Mouse (Mus musculus) forebrain, embryonic 12.5 days (tissue): Measurements from ENCODE around the gene Fuz. TPM values are rescaled to one million over a fixed set of nuclear protein-coding genes. Genes with fewer than 3 reads are reported as not detected.

Experiments used
- ATAC-seq: fragments of 200-750 bp; cut with Nextera tagmentation; 2 replicates; pipeline ENCODE4 v1.8.0; 2017; ENCODE audit warnings: moderate TSS enrichment; ENCODE audit not compliant: low FRiP score
- H3K27ac ChIP-seq: fragments of 300-500 bp; sonication (generic); 2 replicates; pipeline ENCODE4 v1.5.1; 2016; ENCODE audit warnings: mild to moderate bottlenecking
- H3K27me3 ChIP-seq: fragments of 300-500 bp; sonication (generic); 2 replicates; pipeline ENCODE4 v1.6.1; 2016; ENCODE audit warnings: mild to moderate bottlenecking
- H3K36me3 ChIP-seq: fragments of 300-500 bp; sonication (generic); replicated peaks from 2 replicates; pipeline ENCODE4 v1.6.1; 2016; ENCODE audit warnings: mild to moderate bottlenecking
- H3K4me1 ChIP-seq: fragments of 300-500 bp; sonication (generic); 2 replicates; pipeline ENCODE4 v1.6.1; 2016
- H3K4me2 ChIP-seq: fragments of 300-500 bp; sonication (generic); 2 replicates; pipeline ENCODE4 v1.6.1; 2016; ENCODE audit warnings: mild to moderate bottlenecking, moderate library complexity
- H3K4me3 ChIP-seq: fragments of 300-500 bp; sonication (generic); replicated peaks from 2 replicates; pipeline ENCODE4 v1.5.1; 2016; ENCODE audit warnings: mild to moderate bottlenecking
- H3K9ac ChIP-seq: fragments of 300-500 bp; sonication (generic); 2 replicates; pipeline ENCODE4 v1.6.1; 2016; ENCODE audit warnings: mild to moderate bottlenecking
- H3K9me3 ChIP-seq: fragments of 300-500 bp; sonication (generic); 2 replicates; pipeline ENCODE4 v1.6.1; 2016
- WGBS: fragments of 180-500 bp; shearing (Covaris S2); methylation state at CpG from one replicate; pipeline ENCODE4 v1.1.7; 2016; 5-methylcytosine and 5-hydroxymethylcytosine counted together
- polyA plus RNA-seq: library from polyadenylated mRNA; unstranded; fragments of >200 nt; fragmentation: Nextera tagmentation; extraction: Ambion mirVana; gene quantifications from 2 replicates; pipeline ENCODE4 v1.2.1, GENCODE M21; 2016

Fuz gene
- polyA plus RNA-seq, 1 experiment from 2014 or later = 27.4 TPM

DNA sequence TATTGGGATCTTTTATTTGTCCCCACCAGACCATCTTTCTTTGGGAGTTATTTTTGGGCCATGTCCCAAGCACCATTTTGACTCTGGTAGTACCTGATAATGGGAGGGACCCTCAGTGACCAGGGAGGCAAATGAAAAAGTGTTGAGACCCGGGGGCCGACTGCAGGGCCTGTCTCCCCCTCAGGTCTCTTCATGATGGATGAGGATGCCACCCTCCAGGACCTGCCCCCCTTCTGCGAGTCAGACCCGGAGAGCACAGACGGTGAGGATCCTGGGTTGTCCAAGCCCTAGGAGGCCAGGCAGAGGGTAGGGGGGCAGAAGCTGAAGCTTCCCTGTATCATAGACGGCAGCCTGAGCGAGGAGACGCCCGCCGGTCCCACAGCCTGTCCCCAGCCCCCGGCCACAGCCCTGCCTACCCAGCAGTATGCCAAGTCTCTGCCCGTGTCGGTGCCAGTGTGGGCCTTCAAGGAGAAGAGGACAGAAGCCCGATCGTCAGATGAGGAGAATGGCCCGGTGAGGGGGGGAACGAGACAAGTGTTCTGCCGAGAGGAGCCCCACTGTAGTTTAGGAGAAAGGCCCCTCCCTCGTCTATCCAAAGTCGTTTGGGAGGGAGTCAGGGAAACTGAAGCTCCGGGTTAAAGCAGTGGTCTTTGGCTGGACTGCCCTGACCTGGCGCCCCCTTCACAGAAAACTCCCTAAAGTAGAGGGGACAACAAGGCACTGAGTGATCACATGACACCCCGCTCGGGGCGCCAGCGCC, 42.1 kb upstream of the Fuz start:
- 38% methylated on average over 26 of the region's 26 CpGs for WGBS
- Histone ChIP-seq H3K27ac (peak overlapping the region; percentile 92), H3K4me1 (peaks cover 59% of the 10 kb centered on the region), H3K27me3 (no peaks in the 10 kb centered on the region), H3K9me3 (no peaks in the 10 kb centered on the region), H3K4me3 (peak overlapping the region; percentile 49), H3K4me2 (peak overlapping the region; percentile 85), H3K36me3 (peaks cover 13% of the 10 kb centered on the region), H3K9ac (peak overlapping the region; percentile 71)
- no peak for ATAC-seq

DNA sequence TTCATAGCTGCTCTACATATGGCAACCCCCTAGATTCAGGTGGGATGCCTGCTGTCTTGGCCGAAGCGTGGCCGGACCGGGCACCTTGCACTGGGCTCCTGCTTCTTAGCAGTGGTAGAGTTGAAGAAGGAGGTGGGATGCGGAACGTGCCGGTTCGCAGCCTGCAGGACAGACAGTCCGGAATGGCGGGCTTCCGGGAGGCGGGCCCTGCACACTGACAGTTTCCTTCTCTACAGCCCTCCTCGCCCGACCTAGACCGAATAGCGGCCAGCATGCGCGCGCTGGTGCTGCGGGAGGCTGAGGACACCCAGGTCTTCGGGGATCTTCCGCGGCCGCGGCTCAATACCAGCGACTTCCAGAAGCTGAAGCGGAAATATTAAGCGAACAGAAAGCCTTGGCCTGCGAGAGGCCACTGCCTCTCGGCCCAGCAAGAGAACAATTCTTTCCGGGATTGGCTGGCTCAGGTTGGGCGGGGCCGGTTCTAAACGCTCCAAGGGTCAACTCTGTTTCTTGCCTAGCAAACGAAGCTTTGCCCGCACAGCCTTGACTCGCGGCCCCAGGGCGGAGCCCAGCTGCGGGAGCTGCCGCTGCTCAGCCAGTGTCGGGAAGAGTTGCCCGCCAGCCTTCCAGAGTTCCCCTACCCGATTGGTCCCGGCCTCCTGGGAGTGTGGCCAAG, 41.4 kb upstream of the Fuz start:
- H3K4me2 ChIP-seq = peak overlapping the region; percentile 85
- H3K4me3 ChIP-seq = peak overlapping the region; percentile 49
- H3K9me3 ChIP-seq = no peaks in the 10 kb centered on the region
- 2% methylated on average over 45 of the region's 45 CpGs for WGBS
- ATAC-seq = peak; percentile 22
- H3K27me3 ChIP-seq = no peaks in the 10 kb centered on the region
- peak overlapping the region; percentile 71 for H3K9ac ChIP-seq
- peaks cover 59% of the 10 kb centered on the region for H3K4me1 ChIP-seq
- H3K27ac ChIP-seq = peak overlapping the region; percentile 92
- peaks cover 13% of the 10 kb centered on the region for H3K36me3 ChIP-seq

DNA sequence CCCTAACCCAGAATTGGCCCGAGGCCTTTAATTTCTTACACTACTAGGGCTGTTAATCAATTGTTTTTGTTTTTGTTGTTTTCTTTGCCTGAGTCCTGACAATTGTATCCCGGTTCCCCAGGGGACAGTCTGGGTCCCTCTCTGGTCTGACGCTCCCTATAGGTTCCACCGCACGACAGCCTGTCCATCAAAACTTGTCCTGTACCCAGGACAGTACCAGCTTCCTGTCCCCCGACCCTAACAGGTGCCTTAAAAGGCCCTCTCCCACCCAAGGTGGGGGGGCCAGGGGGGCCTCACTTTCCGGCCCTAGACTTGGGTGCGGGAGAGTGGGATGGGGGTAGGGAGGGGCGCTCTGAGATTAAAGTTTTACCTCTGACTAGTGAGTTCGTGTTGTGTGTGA, 40.8 kb upstream of the Fuz start:
- H3K36me3 ChIP-seq = peaks cover 13% of the 10 kb centered on the region
- H3K27me3 ChIP-seq = no peaks in the 10 kb centered on the region
- H3K9ac ChIP-seq = peak overlapping the region; percentile 71
- H3K4me3 ChIP-seq = peak overlapping the region; percentile 49
- H3K9me3 ChIP-seq = no peaks in the 10 kb centered on the region
- H3K27ac ChIP-seq = peak overlapping the region; percentile 92
- WGBS = 36% methylated on average over 10 of the region's 10 CpGs
- peaks cover 63% of the 10 kb centered on the region for H3K4me1 ChIP-seq
- peak overlapping the region; percentile 85 for H3K4me2 ChIP-seq
- ATAC-seq = no peak

DNA sequence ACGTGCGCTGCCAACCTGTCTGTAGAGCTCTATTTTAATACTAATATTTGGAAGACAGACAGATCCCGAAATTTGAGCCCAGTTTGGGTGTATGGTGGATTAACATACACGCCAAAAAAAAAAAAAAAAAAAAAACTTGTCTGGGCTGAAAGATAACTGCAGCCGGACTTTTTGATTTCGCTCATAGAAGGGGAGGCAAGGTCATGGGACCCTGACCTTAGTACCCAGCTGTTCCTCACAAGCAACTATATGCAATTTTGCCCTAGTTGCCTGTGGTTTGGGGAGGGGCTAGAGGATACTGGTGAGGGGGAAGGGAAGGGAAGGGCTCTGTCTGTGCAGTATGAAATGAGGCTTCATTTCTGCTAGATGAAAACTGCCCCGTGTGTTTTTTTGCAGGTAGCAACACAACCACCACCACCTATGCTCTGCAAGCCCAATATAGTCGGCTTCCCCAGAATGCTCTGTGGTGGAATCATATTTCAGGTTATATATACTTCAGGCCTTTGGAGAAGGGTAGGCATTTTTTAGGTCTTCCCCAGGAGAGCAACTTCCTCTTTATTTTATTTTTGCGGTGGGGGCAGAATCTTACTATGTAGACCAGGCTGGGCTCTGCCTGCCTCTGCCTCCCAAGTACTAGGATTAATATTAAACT, 39.5 kb upstream of the Fuz start:
- 71% methylated on average over 9 of the region's 9 CpGs for WGBS
- peak overlapping the region; percentile 93 for H3K4me2 ChIP-seq
- peaks cover 15% of the 10 kb centered on the region for H3K36me3 ChIP-seq
- H3K27me3 ChIP-seq = no peaks in the 10 kb centered on the region
- no peak for ATAC-seq
- no peaks in the 10 kb centered on the region for H3K9me3 ChIP-seq
- H3K9ac ChIP-seq = 0 out of 2 replicates have a peak overlapping the region, but pooled peaks have one; percentile 84
- peak overlapping the region; percentile 73 for H3K4me3 ChIP-seq
- H3K4me1 ChIP-seq = peaks cover 60% of the 10 kb centered on the region
- peak overlapping the region; percentile 93 for H3K27ac ChIP-seq

DNA sequence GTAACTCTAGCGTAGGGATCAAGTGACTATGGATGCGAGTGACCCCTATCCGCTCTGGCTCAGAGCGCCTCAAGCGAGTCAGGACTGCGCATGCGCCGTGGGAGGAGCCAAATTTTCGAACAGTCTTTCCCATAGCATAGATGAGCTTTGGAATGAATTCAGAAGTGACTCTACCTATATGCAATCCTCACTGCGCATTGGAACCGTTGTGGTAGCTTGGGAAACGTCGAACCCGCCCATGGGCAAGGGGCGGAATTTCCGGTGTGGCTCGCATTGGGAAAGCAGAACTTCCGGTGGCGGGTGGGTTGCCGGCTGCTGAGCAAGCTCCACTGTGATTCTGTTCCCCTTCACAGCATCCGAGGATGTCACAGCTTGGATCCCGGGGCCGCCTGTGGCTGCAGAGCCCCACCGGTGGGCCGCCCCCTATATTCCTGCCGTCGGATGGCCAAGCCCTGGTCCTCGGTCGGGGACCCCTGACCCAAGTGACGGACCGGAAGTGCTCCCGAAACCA, 38.8 kb upstream of the Fuz start, which contains the start of gene Pnkp:
Gene Pnkp, plus strand, starts transcription at position 98 of the 511 bp plus-strand sequence.
- Histone ChIP-seq H3K4me2 (peak within 1 kb of the TSS; percentile 93), H3K27me3 (no peaks in the 10 kb centered on the region), H3K9ac (peak within 1 kb of the TSS; percentile 84), H3K4me3 (peak within 1 kb of the TSS; percentile 73), H3K4me1 (peaks cover 60% of the 10 kb centered on the region), H3K36me3 (peaks cover 17% of the 10 kb centered on the region), H3K9me3 (no peaks in the 10 kb centered on the region), H3K27ac (peak within 1 kb of the TSS; percentile 93)
- ATAC-seq = peak; percentile 36
- WGBS = under 1% methylated on average over 32 of the region's 32 CpGs

DNA sequence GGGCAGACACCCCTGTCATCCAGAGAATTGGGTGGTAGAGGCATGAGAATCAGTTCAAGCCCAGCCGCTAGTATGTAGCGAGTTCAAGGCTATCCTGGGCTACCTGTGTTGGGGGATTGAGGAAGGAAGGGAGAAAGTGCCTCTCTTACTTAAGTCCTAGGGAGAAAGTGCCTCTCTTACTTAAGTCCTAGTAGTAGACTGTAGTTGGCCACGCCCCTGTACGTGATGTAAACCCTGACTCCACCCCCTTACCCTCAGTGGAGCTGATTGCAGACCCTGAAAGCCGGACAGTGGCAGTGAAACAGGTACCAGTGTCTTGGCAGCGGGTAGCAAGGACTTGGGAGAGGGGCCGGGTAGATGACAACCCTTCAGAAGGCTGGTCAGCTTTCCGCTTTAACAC, 38.0 kb upstream of the Fuz start:
- H3K4me3 ChIP-seq = peak overlapping the region; percentile 73
- no peaks in the 10 kb centered on the region for H3K27me3 ChIP-seq
- H3K9me3 ChIP-seq = no peaks in the 10 kb centered on the region
- H3K4me2 ChIP-seq = peak overlapping the region; percentile 93
- no peak for ATAC-seq
- H3K4me1 ChIP-seq = peaks cover 60% of the 10 kb centered on the region
- H3K36me3 ChIP-seq = peaks cover 19% of the 10 kb centered on the region
- WGBS = 26% methylated on average over 8 of the region's 8 CpGs
- no peak overlapping the region for H3K27ac ChIP-seq
- peak overlapping the region; percentile 84 for H3K9ac ChIP-seq

DNA sequence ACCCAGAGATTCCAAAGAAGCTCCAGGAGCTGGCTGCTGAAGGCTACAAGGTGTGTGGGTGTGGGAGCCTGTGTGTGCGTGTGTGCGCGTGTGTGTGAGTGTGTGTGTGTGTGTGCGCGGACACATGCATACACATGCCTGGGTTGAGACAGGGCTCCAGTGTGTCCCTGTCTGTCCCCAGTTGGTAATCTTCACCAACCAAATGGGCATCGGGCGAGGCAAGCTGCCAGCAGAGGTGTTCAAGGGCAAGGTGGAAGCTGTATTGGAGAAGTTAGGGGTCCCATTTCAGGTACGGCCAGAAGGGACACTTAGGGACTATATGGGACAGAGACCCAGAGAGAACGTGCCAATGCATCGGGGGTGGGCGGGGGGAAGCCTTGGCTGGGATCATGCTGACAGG, 36.0 kb upstream of the Fuz start:
- H3K9me3 ChIP-seq = no peaks in the 10 kb centered on the region
- 91% methylated on average over 11 of the region's 11 CpGs for WGBS
- ATAC-seq = no peak
- peaks cover 38% of the 10 kb centered on the region for H3K36me3 ChIP-seq
- H3K27me3 ChIP-seq = no peaks in the 10 kb centered on the region
- no peak overlapping the region for H3K9ac ChIP-seq
- peaks cover 49% of the 10 kb centered on the region for H3K4me1 ChIP-seq
- no peak overlapping the region for H3K4me2 ChIP-seq
- no peak overlapping the region for H3K27ac ChIP-seq
- H3K4me3 ChIP-seq = no peak overlapping the region

DNA sequence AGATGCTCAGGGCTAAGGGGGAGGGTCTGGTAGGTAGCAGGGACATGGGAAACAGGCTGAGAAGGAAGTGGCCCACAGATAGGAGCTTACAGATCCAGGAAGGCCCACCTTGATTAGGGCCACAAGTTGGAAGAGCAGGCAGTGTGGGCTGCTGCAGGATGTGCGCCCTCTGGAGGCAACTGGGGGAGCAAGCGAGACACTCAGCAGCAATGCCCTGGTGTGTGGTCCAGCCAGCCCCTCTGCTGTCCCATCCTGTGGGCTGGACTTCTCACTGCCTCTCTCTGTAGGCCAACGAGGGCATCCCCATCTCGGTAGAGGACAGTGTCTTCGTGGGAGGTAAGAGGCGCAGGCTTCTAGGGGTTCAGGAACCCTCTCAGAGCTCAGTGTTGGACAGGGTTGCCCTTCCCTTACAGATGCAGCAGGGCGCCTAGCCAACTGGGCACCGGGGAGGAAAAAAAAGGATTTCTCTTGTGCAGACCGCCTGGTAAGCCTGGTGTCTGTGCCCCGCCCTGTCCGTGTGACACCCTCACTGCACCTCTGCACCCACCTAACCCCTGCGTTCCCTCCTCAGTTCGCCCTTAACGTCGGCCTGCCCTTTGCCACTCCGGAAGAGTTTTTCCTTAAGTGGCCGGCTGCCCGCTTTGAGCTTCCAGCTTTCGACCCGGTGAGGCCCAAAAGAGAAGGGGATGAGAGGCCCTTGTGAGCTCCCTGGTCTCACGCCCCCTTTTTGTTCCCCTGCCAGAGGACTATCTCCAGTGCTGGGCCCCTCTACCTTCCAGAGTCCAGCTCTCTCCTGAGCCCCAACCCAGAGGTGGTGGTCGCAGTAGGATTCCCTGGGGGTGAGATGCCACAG, 35.1 kb upstream of the Fuz start:
- Histone ChIP-seq H3K4me3 (no peak overlapping the region), H3K27me3 (no peaks in the 10 kb centered on the region), H3K27ac (peak overlapping the region; percentile 48), H3K9me3 (no peaks in the 10 kb centered on the region), H3K9ac (no peak overlapping the region), H3K36me3 (peaks cover 46% of the 10 kb centered on the region), H3K4me2 (no peak overlapping the region), H3K4me1 (peaks cover 47% of the 10 kb centered on the region)
- 58% methylated on average over 22 of the region's 22 CpGs for WGBS
- peak; percentile 45 for ATAC-seq

DNA sequence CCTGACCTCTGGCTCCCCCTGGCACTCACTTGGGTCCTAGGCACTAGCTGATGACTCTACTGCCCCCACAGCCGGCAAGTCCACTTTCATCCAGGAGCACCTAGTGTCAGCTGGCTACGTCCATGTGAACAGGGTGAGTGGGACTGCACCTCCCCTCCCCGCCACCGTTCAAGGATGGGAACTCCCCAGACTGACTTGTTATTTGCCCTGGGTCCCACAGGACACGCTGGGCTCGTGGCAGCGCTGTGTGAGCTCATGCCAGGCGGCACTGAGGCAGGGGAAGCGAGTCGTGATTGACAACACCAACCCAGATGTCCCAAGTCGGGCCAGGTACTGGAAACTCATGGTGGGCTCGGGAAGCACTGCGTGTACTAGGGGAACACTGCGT, 34.5 kb upstream of the Fuz start:
- Histone ChIP-seq H3K27ac (peak overlapping the region; percentile 48), H3K4me2 (no peak overlapping the region), H3K9ac (no peak overlapping the region), H3K36me3 (peaks cover 51% of the 10 kb centered on the region), H3K9me3 (no peaks in the 10 kb centered on the region), H3K4me3 (no peak overlapping the region), H3K27me3 (no peaks in the 10 kb centered on the region), H3K4me1 (peaks cover 48% of the 10 kb centered on the region)
- ATAC-seq = no peak
- WGBS = 82% methylated on average over 14 of the region's 14 CpGs

DNA sequence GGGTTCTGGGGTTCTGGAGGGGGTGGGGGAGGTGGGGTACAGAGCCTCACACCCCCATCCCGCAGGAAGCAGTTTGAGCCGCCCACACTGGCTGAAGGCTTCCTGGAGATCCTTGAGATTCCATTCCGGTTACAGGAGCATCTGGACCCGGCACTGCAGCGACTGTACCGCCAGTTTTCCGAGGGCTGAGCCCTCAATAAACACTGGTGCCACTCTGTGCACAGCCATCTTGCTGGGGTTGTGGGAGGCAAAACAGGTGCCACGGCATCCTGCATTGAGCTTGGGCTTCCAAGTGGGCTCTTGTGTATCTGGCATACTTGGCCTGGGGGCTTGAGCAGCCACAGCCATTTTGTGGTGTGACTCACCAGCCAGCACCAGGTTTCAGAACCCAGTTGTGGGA, 33.4 kb upstream of the Fuz start:
- H3K9me3 ChIP-seq = no peaks in the 10 kb centered on the region
- no peak for ATAC-seq
- H3K4me1 ChIP-seq = peaks cover 55% of the 10 kb centered on the region
- H3K4me3 ChIP-seq = no peak overlapping the region
- H3K9ac ChIP-seq = no peak overlapping the region
- H3K4me2 ChIP-seq = no peak overlapping the region
- peaks cover 60% of the 10 kb centered on the region for H3K36me3 ChIP-seq
- WGBS = 88% methylated on average over 8 of the region's 8 CpGs
- H3K27ac ChIP-seq = no peak overlapping the region
- H3K27me3 ChIP-seq = no peaks in the 10 kb centered on the region

DNA sequence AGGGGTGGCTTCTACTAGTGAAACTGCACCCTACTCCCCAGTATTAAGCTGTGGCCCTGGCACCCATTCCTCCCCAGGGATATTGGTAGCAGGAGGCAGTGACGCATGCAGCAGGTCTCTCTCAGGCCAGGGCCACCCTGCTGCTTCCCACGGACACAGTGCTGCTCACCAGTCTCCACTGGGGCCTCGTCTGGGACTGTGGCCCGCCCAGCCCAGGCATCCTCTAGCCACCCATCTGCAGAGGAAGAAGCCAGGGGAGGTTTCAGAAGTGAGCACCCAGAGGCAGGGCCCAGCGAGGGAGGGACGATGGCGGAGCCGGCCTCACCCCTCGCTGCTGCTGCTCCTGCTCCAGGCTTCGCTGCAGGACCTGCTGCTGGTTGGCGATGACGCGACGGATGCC, 32.7 kb upstream of the Fuz start:
- Histone ChIP-seq H3K36me3 (peaks cover 60% of the 10 kb centered on the region), H3K4me3 (no peak overlapping the region)
- ATAC-seq = no peak

More for the DNA sequence above, 32.7 kb upstream of the Fuz start:
- H3K27ac ChIP-seq = no peak overlapping the region
- no peak overlapping the region for H3K9ac ChIP-seq
- no peaks in the 10 kb centered on the region for H3K27me3 ChIP-seq
- 88% methylated on average over 14 of the region's 14 CpGs for WGBS
- H3K4me1 ChIP-seq = peaks cover 55% of the 10 kb centered on the region
- H3K9me3 ChIP-seq = no peaks in the 10 kb centered on the region
- no peak overlapping the region for H3K4me2 ChIP-seq
